Mouse (Mus musculus): ENCODE data around the gene Slc22a29. TPM values are rescaled to one million over a fixed set of nuclear protein-coding genes. Genes with fewer than 3 reads are reported as not detected.

Slc22a29 gene
- polyA plus RNA-seq, 1 experiment from 2014 or later = 0.34 TPM

Other genes starting within 250 kb of the Slc22a29 start
- not detected in 2 replicates for gene Slc22a28, start 86.9 kb downstream of the Slc22a29 start, polyA plus RNA-seq (2015; fragmentation: Nextera tagmentation; extraction: Ambion mirVana)
- not detected in 2 replicates for gene Slc22a30, start 186.2 kb upstream of the Slc22a29 start, polyA plus RNA-seq (2015; fragmentation: Nextera tagmentation; extraction: Ambion mirVana)